13 mouse cellular contexts compared by ENCODE assay signal in the genomic region with DNA sequence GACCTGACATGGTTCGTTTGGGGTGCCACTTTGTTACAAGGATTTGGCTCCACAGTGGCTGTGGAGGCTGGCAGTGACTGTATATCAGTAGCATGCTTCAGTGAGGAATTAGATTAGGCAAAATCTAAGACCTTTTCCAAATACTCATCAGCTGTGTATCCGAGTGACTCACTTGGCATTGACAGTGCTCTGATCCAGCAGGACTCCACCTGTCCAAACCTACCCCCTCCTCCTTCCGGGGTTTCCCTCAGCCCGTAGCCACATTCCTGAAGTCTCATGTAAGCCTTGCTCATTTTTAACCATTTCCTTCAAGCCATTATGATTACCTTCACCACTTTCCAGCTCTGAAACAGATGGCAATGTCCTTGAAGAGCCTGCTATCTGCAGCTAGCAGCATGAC. TPM values are rescaled to one million over a fixed set of nuclear protein-coding genes. Genes with fewer than 3 reads are reported as not detected.
DNase-seq lines count a peak whose midpoint lies in the region; ATAC-seq and TF ChIP-seq lines count a peak whose summit lies in the region.
"Had no signal": no experiment of that assay in that cellular context is flagged by ENCODE, and none has a peak within 500 bp of the region (broad histone marks: within the 10 kb centered on the region; RNA-seq: fewer than 3 reads in every experiment).

No protein-coding gene starts in this region.

- no peaks in the 10 kb centered on the region for H3K9me3 ChIP-seq in forebrain, postnatal 0 days (ENCODE audit: low read length)
- no peaks in the 10 kb centered on the region for H3K9me3 ChIP-seq in forebrain, embryonic 15.5 days
- H3K9me3 ChIP-seq in lung, embryonic 14.5 days (ENCODE audit: low read depth, low read length), result no peaks in the 10 kb centered on the region
- H3K9me3 ChIP-seq in intestine, postnatal 0 days (ENCODE audit: control insufficient read depth), result no peaks in the 10 kb centered on the region
- H3K9me3 ChIP-seq in midbrain, postnatal 0 days (ENCODE audit: low read length), result no peaks in the 10 kb centered on the region
- H3K9me3 ChIP-seq: embryonic facial prominence, embryonic 15.5 days; limb, embryonic 13.5 days had no signal

- no peaks in the 10 kb centered on the region for H3K36me3 ChIP-seq in forebrain, postnatal 0 days (ENCODE audit: insufficient read depth)
- no peaks in the 10 kb centered on the region for H3K36me3 ChIP-seq in forebrain, embryonic 15.5 days
- no peaks in the 10 kb centered on the region for H3K36me3 ChIP-seq in lung, embryonic 14.5 days (ENCODE audit: insufficient read depth)
- H3K36me3 ChIP-seq in intestine, postnatal 0 days (ENCODE audit: control insufficient read depth, insufficient read depth), result no peaks in the 10 kb centered on the region
- no peaks in the 10 kb centered on the region for H3K36me3 ChIP-seq in midbrain, postnatal 0 days (ENCODE audit: insufficient read depth, low read length)
- H3K36me3 ChIP-seq: embryonic facial prominence, embryonic 15.5 days; limb, embryonic 13.5 days had no signal

- peak overlapping the region; percentile 93 for H3K4me2 ChIP-seq in forebrain, postnatal 0 days (ENCODE audit: low read depth)
- no peak overlapping the region for H3K4me2 ChIP-seq in forebrain, embryonic 15.5 days (replicated peaks)
- peak overlapping the region; percentile 95 for H3K4me2 ChIP-seq in lung, embryonic 14.5 days
- H3K4me2 ChIP-seq in intestine, postnatal 0 days (replicated peaks; ENCODE audit: low read depth), result peak overlapping the region; percentile 93; the same call in 1 of the 2 replicates
- peak overlapping the region; percentile 78 for H3K4me2 ChIP-seq in midbrain, postnatal 0 days (ENCODE audit: low read depth, low read length, poor library complexity, severe bottlenecking)
- H3K4me2 ChIP-seq: embryonic facial prominence, embryonic 15.5 days; limb, embryonic 13.5 days had no signal

- peak overlapping the region; percentile 11; the same call in 1 of the 2 replicates for H3K4me3 ChIP-seq in forebrain, postnatal 0 days (ENCODE audit: low read depth, low read length)
- H3K4me3 ChIP-seq in forebrain, embryonic 15.5 days, result no peak overlapping the region
- H3K4me3 ChIP-seq in lung, embryonic 14.5 days (ENCODE audit: low read depth, low read length), result 0 out of 2 replicates have a peak overlapping the region, but pooled peaks have one; percentile 75
- H3K4me3 ChIP-seq in intestine, postnatal 0 days (ENCODE audit: low read depth, low read length), result no peak overlapping the region
- peak overlapping the region; percentile 62; the same call in 1 of the 2 replicates for H3K4me3 ChIP-seq in midbrain, postnatal 0 days (ENCODE audit: low read depth, low read length)
- H3K4me3 ChIP-seq: embryonic facial prominence, embryonic 15.5 days; limb, embryonic 13.5 days had no signal

- H3K27me3 ChIP-seq in forebrain, postnatal 0 days (ENCODE audit: insufficient read depth, low read length), result no peaks in the 10 kb centered on the region
- no peaks in the 10 kb centered on the region for H3K27me3 ChIP-seq in forebrain, embryonic 15.5 days
- H3K27me3 ChIP-seq in lung, embryonic 14.5 days (ENCODE audit: insufficient read depth, low read length), result no peaks in the 10 kb centered on the region
- H3K27me3 ChIP-seq in intestine, postnatal 0 days (replicated peaks; ENCODE audit: control insufficient read depth, insufficient read depth, low read length), result no peaks in the 10 kb centered on the region
- H3K27me3 ChIP-seq in midbrain, postnatal 0 days (ENCODE audit: insufficient read depth, low read length), result no peaks in the 10 kb centered on the region
- H3K27me3 ChIP-seq: embryonic facial prominence, embryonic 15.5 days had no signal

- no peak overlapping the region for H3K9ac ChIP-seq in forebrain, postnatal 0 days
- H3K9ac ChIP-seq in forebrain, embryonic 15.5 days (replicated peaks), result no peak overlapping the region
- H3K9ac ChIP-seq in lung, embryonic 14.5 days, result no peak overlapping the region
- no peak overlapping the region for H3K9ac ChIP-seq in intestine, postnatal 0 days (ENCODE audit: low read depth, low read length)
- no peak overlapping the region for H3K9ac ChIP-seq in midbrain, postnatal 0 days (replicated peaks; ENCODE audit: low read length, poor library complexity, severe bottlenecking)
- H3K9ac ChIP-seq: embryonic facial prominence, embryonic 15.5 days; limb, embryonic 13.5 days had no signal

- DNase-seq in forebrain, postnatal 0 days, result no peak
- DNase-seq in lung, embryonic 14.5 days, result peak; percentile 26
- DNase-seq in lung, postnatal 10 days, result no peak
- no peak for DNase-seq in midbrain, postnatal 0 days (ENCODE audit: low spot score)
- no peak for DNase-seq in adrenal gland, adult 8-10 months
- no peak for DNase-seq in adrenal gland, postnatal 25 days
- DNase-seq: cerebellum, adult 9-10 months; layer of hippocampus, adult 9-11 months had no signal

- peaks cover 42% of the 10 kb centered on the region for H3K4me1 ChIP-seq in forebrain, postnatal 0 days (ENCODE audit: insufficient read depth)
- H3K4me1 ChIP-seq in forebrain, embryonic 15.5 days, result peaks cover 51% of the 10 kb centered on the region
- H3K4me1 ChIP-seq in lung, embryonic 14.5 days (ENCODE audit: insufficient read depth), result no peaks in the 10 kb centered on the region
- H3K4me1 ChIP-seq in intestine, postnatal 0 days (replicated peaks; ENCODE audit: control insufficient read depth, insufficient read depth, low read length), result peaks cover 9% of the 10 kb centered on the region; the same call in 1 of the 2 replicates
- H3K4me1 ChIP-seq in midbrain, postnatal 0 days (ENCODE audit: insufficient read depth, low read length), result peaks cover 22% of the 10 kb centered on the region

- no peak overlapping the region for H3K27ac ChIP-seq in forebrain, postnatal 0 days (ENCODE audit: low read depth, low read length)
- no peak overlapping the region for H3K27ac ChIP-seq in forebrain, embryonic 15.5 days (replicated peaks)
- peak overlapping the region; percentile 48; the same call in 1 of the 2 replicates for H3K27ac ChIP-seq in lung, embryonic 14.5 days (ENCODE audit: low read depth)
- H3K27ac ChIP-seq in intestine, postnatal 0 days (ENCODE audit: low read depth, low read length), result no peak overlapping the region
- H3K27ac ChIP-seq in midbrain, postnatal 0 days (ENCODE audit: low read depth, low read length), result no peak overlapping the region
- H3K27ac ChIP-seq: embryonic facial prominence, embryonic 15.5 days; limb, embryonic 13.5 days had no signal

- 61% methylated on average over 4 of the region's 4 CpGs for WGBS in forebrain, postnatal 0 days
- 64% methylated on average over 4 of the region's 4 CpGs for WGBS in forebrain, embryonic 15.5 days
- whole genome bisulfite sequencing in lung, embryonic 14.5 days, result 38% methylated on average over 4 of the region's 4 CpGs
- 47% methylated on average over 4 of the region's 4 CpGs for WGBS in intestine, postnatal 0 days
- WGBS in midbrain, postnatal 0 days, result 78% methylated on average over 4 of the region's 4 CpGs

- TF ChIP-seq CTCF in forebrain, postnatal 0 days (IDR thresholded peaks at IDR 0.05; ENCODE audit: low read depth), result no peak
- TF ChIP-seq CTCF in lung, embryonic 14.5 days (IDR thresholded peaks at IDR 0.05; ENCODE audit: low read depth), result no peak
- no peak for TF ChIP-seq CTCF in intestine, postnatal 0 days (IDR thresholded peaks at IDR 0.05; ENCODE audit: low read depth)
- TF ChIP-seq CTCF in midbrain, postnatal 0 days (IDR thresholded peaks at IDR 0.05), result no peak

- no peak for ATAC-seq in forebrain, postnatal 0 days
- no peak for ATAC-seq in forebrain, embryonic 15.5 days (replicated peaks)
- no peak for ATAC-seq in lung, embryonic 14.5 days (ENCODE audit: insufficient read depth)
- no peak for ATAC-seq in intestine, postnatal 0 days
- no peak for ATAC-seq in midbrain, postnatal 0 days (ENCODE audit: low FRiP score)
- ATAC-seq: CD4-positive, CD25-positive, alpha-beta regulatory T cell, adult 4 months had no signal

RNA-seq across cellular contexts. Expression of a gene that starts 3.2 kb away (rescaled TPM):
- total RNA-seq in forebrain, postnatal 0 days (2014; rRNA removed), result 75.7 and 83.8 TPM in 2 replicates
- polyA plus RNA-seq in forebrain, postnatal 0 days (2015; fragmentation: Nextera tagmentation; extraction: Ambion mirVana), result 25.7 and 30.9 TPM in 2 replicates
- polyA plus RNA-seq in forebrain, embryonic 15.5 days (2015; fragmentation: Nextera tagmentation; extraction: Ambion mirVana), result 30.1 and 35.8 TPM in 2 replicates
- polyA plus RNA-seq in lung, embryonic 14.5 days (2014; fragmentation: Nextera tagmentation; extraction: Ambion mirVana), result 44.5 and 48.4 TPM in 2 replicates
- polyA plus RNA-seq in intestine, postnatal 0 days (2015; fragmentation: Nextera tagmentation; extraction: Ambion mirVana), result 7.8 and 9.1 TPM in 2 replicates
- total RNA-seq in midbrain, postnatal 0 days (2014; rRNA removed), result 95.7 and 104 TPM in 2 replicates
- polyA plus RNA-seq in midbrain, postnatal 0 days (2015; fragmentation: Nextera tagmentation; extraction: Ambion mirVana), result 35.5 and 42.9 TPM in 2 replicates
- total RNA-seq in adrenal gland, adult 8-10 months (2022), result 10 to 100 TPM; 16.0 to 32.1 (median 23.2) TPM
- 11.8 and 16.8 TPM in 2 replicates for total RNA-seq in adrenal gland, postnatal 25 days (2021)

Comparison
In these comparisons a context has a peak if more than half of its experiments do, and no peak if none do; other contexts are left out.
1. H3K4me3 ChIP-seq: peak in forebrain, postnatal 0 days (single experiment), lung, embryonic 14.5 days (single experiment) and midbrain, postnatal 0 days (single experiment); none in forebrain, embryonic 15.5 days (single experiment) and intestine, postnatal 0 days (single experiment).